Mouse (Mus musculus): ENCODE data around the gene Frmd4a. TPM values are rescaled to one million over a fixed set of nuclear protein-coding genes. Genes with fewer than 3 reads are reported as not detected.

Frmd4a gene
- total RNA-seq, 2 experiments from 2014 or later = 194 to 301 TPM

GRCm38 (mm10) chr2:4535187-4535864 is 517.8 kb downstream of the Frmd4a start:
- no peak for ATAC-seq (replicated peaks; ENCODE audit: low FRiP score, poor library complexity, severe bottlenecking)

- no peak for ATAC-seq (replicated peaks; ENCODE audit: low FRiP score, poor library complexity, severe bottlenecking)
Observed at GRCm38 (mm10) chr2:4541330-4541729, 523.8 kb downstream of the Frmd4a start.

- ATAC-seq (replicated peaks; ENCODE audit: low FRiP score, poor library complexity, severe bottlenecking) = no peak
Observed at GRCm38 (mm10) chr2:4541844-4542628, 524.5 kb downstream of the Frmd4a start.

DNA sequence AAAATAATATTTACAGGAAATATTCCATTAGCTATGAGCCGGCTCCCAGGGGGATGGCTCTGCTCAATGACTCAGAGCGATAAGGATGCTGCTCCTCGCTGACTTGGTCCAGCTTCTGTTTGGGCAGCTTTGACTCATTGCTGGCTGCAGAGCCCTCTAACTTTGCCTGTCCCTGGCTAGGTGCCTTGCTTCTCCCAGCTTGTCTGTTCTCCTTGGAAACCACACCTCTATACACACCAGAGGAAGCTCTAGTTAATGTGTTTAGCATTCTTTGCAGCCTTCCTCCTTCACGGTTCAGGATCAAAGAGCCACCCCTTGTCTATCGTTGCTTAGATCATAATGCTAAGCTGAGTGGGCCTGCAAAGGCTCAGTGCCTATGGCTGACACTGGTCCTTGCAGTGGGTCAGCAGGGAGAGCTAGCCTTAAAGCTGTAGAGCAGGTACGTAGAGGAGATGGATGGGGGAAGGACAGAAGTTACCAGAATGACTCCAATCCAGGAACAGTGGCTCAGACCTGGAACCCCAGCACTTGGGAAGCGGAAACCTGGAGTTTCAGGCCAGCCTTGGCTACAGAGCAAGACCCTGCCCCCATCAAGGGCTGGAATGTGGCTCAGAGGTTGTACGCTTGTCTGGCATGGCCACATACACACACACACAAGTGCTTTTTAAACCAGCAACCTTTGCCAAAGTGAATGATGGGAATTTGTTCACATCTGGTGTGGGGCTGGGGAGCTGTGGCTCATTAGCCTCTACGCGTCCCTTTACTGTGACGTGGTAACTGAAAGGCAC is 525.3 kb downstream of the Frmd4a start:
- ATAC-seq (replicated peaks; ENCODE audit: low FRiP score, poor library complexity, severe bottlenecking) = no peak

DNA sequence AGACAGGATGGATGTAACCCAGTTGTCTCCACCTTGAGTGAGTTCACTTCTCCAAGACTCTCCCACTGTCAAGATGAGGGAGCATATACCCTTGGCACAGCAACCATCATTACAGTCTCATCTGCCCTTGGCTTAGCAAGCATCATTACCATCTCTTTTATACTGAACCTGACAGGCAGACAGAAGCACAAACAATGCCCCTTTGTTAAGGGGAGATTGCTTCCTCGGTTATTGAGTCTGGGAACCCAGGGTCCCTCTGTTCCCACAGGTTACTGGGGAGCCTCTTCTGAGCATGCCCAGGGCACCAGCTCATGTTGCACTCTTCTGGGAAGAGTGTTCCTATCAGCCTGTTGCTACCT is 525.9 kb downstream of the Frmd4a start:
- ATAC-seq (replicated peaks; ENCODE audit: low FRiP score, poor library complexity, severe bottlenecking) = no peak

GRCm38 (mm10) chr2:4544360-4544759 is 526.8 kb downstream of the Frmd4a start:
- ATAC-seq (replicated peaks; ENCODE audit: low FRiP score, poor library complexity, severe bottlenecking) = no peak

DNA sequence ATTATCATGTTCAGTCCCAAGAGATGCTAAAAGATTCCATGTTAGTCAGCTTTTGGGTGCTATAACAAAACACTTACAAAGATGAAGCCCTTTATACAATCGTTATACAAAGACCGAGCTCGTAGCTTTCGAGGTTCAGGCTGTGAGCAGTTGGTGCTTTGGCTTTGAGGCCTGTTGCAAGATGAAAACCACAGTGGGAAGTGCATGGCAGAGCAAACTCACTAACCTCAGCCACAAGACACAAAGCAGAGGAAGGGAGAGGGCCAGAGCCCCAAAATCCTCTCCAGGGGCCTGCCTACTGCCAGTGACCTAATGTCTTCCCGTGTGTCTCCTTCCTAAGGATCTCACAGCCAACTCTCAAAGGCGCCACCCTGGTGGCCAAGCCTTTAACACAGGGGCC is 527.7 kb downstream of the Frmd4a start:
- ATAC-seq (replicated peaks; ENCODE audit: low FRiP score, poor library complexity, severe bottlenecking) = no peak

- ATAC-seq (replicated peaks; ENCODE audit: low FRiP score, poor library complexity, severe bottlenecking) = no peak
Observed at GRCm38 (mm10) chr2:4547003-4547662, 529.6 kb downstream of the Frmd4a start.

GRCm38 (mm10) chr2:4549271-4549670 is 531.8 kb downstream of the Frmd4a start:
- no peak for ATAC-seq (replicated peaks; ENCODE audit: low FRiP score, poor library complexity, severe bottlenecking)

GRCm38 (mm10) chr2:4550017-4550763 is 532.7 kb downstream of the Frmd4a start:
- no peak for ATAC-seq (replicated peaks; ENCODE audit: low FRiP score, poor library complexity, severe bottlenecking)

DNA sequence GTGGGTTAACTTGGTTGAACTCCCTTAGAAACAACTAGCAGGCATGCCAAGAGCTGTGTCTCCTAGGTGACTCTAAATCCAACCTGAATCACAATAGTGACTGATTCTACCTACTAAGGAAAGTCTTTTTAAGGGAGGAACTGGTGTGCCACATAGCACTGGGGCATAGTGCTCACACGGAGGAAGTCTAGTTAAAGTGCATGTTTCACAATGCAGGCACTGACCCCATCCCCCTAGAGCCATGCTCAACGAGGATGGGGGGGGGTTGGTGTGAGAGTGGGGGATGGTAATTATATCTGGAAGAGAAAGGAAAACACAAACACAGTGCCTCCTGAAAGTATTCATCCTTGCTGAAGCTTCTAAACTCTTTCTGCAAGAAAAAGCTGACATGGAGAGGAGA is 533.9 kb downstream of the Frmd4a start:
- no peak for ATAC-seq (replicated peaks; ENCODE audit: low FRiP score, poor library complexity, severe bottlenecking)

DNA sequence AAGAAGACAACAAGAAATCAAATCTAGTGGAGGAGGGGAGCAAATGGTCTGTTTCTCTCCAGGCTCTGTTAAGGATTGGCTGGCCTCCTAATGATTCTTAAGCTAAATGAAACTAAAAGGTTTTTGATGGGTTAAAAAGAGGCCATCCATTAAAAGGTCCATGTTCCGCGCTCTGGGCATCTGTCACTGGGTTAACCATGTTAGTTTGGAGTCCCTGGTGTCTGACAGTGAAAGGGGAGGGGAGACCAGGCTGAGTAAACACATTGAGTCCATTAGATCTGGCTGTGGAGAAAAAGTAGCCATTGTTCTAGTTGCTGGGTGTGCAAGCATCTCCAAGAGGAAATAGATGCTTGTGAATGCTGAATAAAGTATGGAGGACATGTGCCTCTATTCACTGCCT is 534.3 kb downstream of the Frmd4a start:
- no peak for ATAC-seq (replicated peaks; ENCODE audit: low FRiP score, poor library complexity, severe bottlenecking)

GRCm38 (mm10) chr2:4552486-4552885 is 535.0 kb downstream of the Frmd4a start:
- no peak for ATAC-seq (replicated peaks; ENCODE audit: low FRiP score, poor library complexity, severe bottlenecking)

GRCm38 (mm10) chr2:4555221-4555631 is 537.7 kb downstream of the Frmd4a start:
- no peak for ATAC-seq (replicated peaks; ENCODE audit: low FRiP score, poor library complexity, severe bottlenecking)

- ATAC-seq (replicated peaks; ENCODE audit: low FRiP score, poor library complexity, severe bottlenecking) = no peak
Observed at GRCm38 (mm10) chr2:4556188-4556587, 538.7 kb downstream of the Frmd4a start.

- ATAC-seq (replicated peaks; ENCODE audit: low FRiP score, poor library complexity, severe bottlenecking) = no peak
Observed at GRCm38 (mm10) chr2:4557028-4557427, 539.5 kb downstream of the Frmd4a start.

- ATAC-seq (replicated peaks; ENCODE audit: low FRiP score, poor library complexity, severe bottlenecking) = peak; percentile 47
Observed at GRCm38 (mm10) chr2:4557466-4557865, 539.9 kb downstream of the Frmd4a start.

GRCm38 (mm10) chr2:4558651-4559203 is 541.2 kb downstream of the Frmd4a start:
- no peak for ATAC-seq (replicated peaks; ENCODE audit: low FRiP score, poor library complexity, severe bottlenecking)

DNA sequence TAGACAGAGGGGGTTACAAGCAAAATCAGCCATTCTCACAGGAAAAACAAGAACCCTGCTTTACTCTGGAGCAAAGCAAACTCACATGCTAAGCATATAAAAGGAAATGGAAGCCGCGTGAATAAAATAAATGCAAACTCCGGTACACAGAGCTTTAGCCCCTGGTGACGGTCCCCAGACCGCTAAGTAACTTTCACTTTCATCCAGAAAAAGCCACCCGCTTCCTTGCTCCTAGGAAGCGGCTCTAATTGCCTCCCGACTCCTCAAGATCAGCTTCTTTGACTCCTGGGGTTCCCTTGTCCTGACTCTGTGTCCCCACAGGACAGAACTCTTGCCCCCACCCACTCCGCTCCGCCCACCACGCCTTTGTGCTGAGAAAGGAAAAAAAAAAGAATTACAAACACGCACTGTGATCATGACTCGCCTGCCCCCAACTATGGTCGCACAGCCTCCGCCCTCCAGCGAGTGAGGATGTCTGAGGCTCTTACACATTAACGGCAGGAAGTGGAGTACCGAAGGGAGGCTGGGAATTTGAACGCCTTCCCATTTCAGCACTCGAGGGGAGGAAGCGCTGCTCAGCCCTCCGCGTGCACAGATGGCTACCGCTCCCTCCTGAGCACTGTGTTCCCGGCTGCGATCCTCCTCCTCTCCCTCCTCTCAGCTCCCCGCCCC is 541.8 kb downstream of the Frmd4a start:
- ATAC-seq (replicated peaks; ENCODE audit: low FRiP score, poor library complexity, severe bottlenecking) = peak; percentile 31

All from erythroblast, adult 5-6 weeks (primary cell).